Mouse (Mus musculus): ENCODE measurements around the gene Ccdc38. TPM values are rescaled to one million over a fixed set of nuclear protein-coding genes. Genes with fewer than 3 reads are reported as not detected.

Ccdc38 gene
- polyA plus RNA-seq, 1 experiment, result not detected

DNA sequence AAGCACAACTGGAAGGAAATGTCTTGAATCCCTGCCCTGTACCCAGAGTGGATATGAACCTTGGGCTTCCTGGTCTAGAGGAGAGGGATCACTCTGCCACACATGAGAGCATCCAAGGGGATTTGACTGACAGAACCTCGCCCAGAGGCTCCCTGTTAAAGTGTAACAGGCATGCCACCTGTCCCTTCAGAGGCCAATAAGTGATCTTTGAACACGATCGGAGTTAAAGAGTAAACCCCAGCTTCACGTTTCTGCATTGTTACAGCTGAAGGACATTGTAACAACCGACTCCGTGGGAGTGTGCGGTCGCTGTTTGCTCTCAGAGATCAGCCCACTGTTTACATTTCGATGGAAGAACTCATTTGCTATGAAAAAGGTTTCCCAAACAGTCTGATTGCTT, 83.3 kb downstream of the Ccdc38 start:
- no peak for TF ChIP-seq POLR2A (IDR thresholded peaks at IDR 0.05; ENCODE audit: low read depth, low read length)
- no peak for TF ChIP-seq CTCF (conservative IDR thresholded peaks at IDR 0.05; ENCODE audit: insufficient read depth, insufficient read length, low read depth, low read length)
- Histone ChIP-seq H3K27ac (ENCODE audit: insufficient read depth, low read depth, low read length) (no peak overlapping the region), H3K4me1 (ENCODE audit: control insufficient read depth, insufficient read depth, low read length) (peaks cover 5% of the 10 kb centered on the region; the same call in 1 of the 2 replicates), H3K4me3 (ENCODE audit: insufficient read depth, low read depth, low read length) (no peak overlapping the region), H3K27me3 (replicated peaks; ENCODE audit: control insufficient read depth, insufficient read depth, low read length) (no peaks in the 10 kb centered on the region), H3K36me3 (ENCODE audit: control insufficient read depth, insufficient read depth, low read length) (no peaks in the 10 kb centered on the region)
- DNase-seq, result peak; percentile 93
- 18% methylated on average over 9 of the region's 9 CpGs for WGBS

DNA sequence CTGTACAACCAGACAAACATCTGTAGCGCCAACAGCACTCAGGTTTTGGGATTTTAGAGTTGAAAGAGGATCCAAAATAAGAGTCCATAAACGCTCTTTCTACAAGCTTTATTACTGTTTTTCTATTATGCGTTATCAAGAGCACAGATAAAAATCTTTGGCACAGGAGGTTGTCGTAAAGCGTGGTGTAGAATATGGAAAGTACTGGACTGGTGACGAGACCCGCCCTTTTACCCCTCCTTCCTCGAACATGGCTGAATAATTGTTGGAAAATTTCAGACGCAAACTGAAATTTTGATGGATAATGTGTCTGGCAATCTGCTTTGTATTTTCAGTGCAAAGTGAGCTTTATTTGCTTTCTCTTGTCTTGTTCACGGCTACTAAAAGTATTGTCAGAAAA, 83.7 kb downstream of the Ccdc38 start:
- WGBS, result 31% methylated on average over 10 of the region's 10 CpGs
- H3K27ac ChIP-seq (ENCODE audit: insufficient read depth, low read depth, low read length), result no peak overlapping the region
- peaks cover 5% of the 10 kb centered on the region; the same call in 1 of the 2 replicates for H3K4me1 ChIP-seq (ENCODE audit: control insufficient read depth, insufficient read depth, low read length)
- H3K36me3 ChIP-seq (ENCODE audit: control insufficient read depth, insufficient read depth, low read length), result no peaks in the 10 kb centered on the region
- DNase-seq, result no peak
- H3K4me3 ChIP-seq (ENCODE audit: insufficient read depth, low read depth, low read length), result no peak overlapping the region
- no peaks in the 10 kb centered on the region for H3K27me3 ChIP-seq (replicated peaks; ENCODE audit: control insufficient read depth, insufficient read depth, low read length)
- no peak for TF ChIP-seq CTCF (conservative IDR thresholded peaks at IDR 0.05; ENCODE audit: insufficient read depth, insufficient read length, low read depth, low read length)
- no peak for TF ChIP-seq POLR2A (IDR thresholded peaks at IDR 0.05; ENCODE audit: low read depth, low read length)

DNA sequence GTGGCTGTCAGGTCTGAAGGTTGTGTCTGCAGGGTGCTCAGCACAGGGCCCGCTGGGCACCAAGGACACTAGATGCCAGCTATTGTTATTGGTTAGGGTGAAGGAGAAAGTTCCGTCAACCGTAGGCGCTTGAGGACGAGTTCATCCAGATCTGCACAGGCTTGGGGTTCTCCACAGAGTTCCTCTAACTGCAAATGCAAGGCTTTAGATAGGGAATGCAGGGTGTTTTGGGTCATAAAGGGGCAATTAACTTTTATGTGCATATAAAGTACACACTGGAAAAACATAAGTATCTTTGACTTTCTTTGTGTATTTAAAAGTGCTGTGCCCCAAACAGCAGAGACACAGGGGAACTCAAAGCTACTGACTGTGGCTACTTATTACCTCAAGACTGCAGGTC, 89.9 kb downstream of the Ccdc38 start:
- Histone ChIP-seq H3K27me3 (replicated peaks; ENCODE audit: control insufficient read depth, insufficient read depth, low read length) (no peaks in the 10 kb centered on the region), H3K36me3 (ENCODE audit: control insufficient read depth, insufficient read depth, low read length) (no peaks in the 10 kb centered on the region), H3K4me3 (ENCODE audit: insufficient read depth, low read depth, low read length) (no peak overlapping the region), H3K27ac (ENCODE audit: insufficient read depth, low read depth, low read length) (no peak overlapping the region), H3K4me1 (ENCODE audit: control insufficient read depth, insufficient read depth, low read length) (no peaks in the 10 kb centered on the region)
- DNase-seq, result no peak
- WGBS, result 85% methylated on average over 5 of the region's 5 CpGs
- no peak for TF ChIP-seq CTCF (conservative IDR thresholded peaks at IDR 0.05; ENCODE audit: insufficient read depth, insufficient read length, low read depth, low read length)

DNA sequence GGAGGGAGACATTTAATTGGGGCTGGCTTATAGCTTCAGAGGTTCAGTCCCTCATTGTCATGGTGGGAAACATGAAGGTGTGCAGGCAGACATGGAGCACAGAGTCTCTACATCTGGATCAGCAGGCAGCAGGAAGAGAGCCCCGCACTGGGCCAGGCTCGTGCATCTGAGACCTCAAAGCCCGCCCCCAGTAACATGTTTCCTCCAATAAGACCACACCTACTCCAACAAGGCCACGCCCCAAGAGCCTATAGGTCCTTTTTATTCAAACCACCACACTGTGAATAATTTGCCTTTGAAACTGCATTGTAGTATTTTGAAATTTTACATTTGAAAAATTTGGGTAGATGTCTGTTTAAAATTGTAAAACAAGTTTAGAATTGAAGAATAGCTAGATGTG, 91.7 kb downstream of the Ccdc38 start:
- 72% methylated on average over 4 of the region's 4 CpGs for WGBS
- no peaks in the 10 kb centered on the region for H3K36me3 ChIP-seq (ENCODE audit: control insufficient read depth, insufficient read depth, low read length)

DNA sequence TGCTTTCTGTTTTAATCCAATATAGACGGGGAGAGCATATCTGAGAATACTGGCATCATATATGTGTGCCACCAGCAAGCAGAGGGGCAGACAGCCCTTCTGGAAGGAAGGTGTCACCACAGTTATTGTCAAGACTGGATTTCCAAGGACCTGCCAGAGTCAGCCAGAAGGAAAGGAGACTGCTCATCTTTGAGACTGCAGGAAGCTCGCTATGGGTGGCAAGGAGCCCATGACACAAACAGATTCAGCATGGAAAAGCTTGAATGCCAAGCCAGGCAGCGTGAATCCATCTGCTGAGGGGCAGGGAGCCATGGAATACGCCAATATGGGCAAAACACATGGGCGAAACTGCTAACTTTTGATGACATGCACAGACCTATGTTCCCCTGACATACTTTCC, 93.1 kb downstream of the Ccdc38 start:
- H3K36me3 ChIP-seq (ENCODE audit: control insufficient read depth, insufficient read depth, low read length), result no peaks in the 10 kb centered on the region
- H3K27ac ChIP-seq (ENCODE audit: insufficient read depth, low read depth, low read length), result no peak overlapping the region
- 92% methylated on average over 5 of the region's 5 CpGs for whole genome bisulfite sequencing
- no peak overlapping the region for H3K4me3 ChIP-seq (ENCODE audit: insufficient read depth, low read depth, low read length)
- no peak for TF ChIP-seq CTCF (conservative IDR thresholded peaks at IDR 0.05; ENCODE audit: insufficient read depth, insufficient read length, low read depth, low read length)
- TF ChIP-seq POLR2A (IDR thresholded peaks at IDR 0.05; ENCODE audit: low read depth, low read length), result no peak
- DNase-seq, result no peak
- H3K27me3 ChIP-seq (replicated peaks; ENCODE audit: control insufficient read depth, insufficient read depth, low read length), result no peaks in the 10 kb centered on the region
- no peaks in the 10 kb centered on the region for H3K4me1 ChIP-seq (ENCODE audit: control insufficient read depth, insufficient read depth, low read length)

More for the DNA sequence above, 91.7 kb downstream of the Ccdc38 start:
- DNase-seq, result no peak
- Histone ChIP-seq H3K4me3 (ENCODE audit: insufficient read depth, low read depth, low read length) (no peak overlapping the region), H3K27ac (ENCODE audit: insufficient read depth, low read depth, low read length) (no peak overlapping the region), H3K4me1 (ENCODE audit: control insufficient read depth, insufficient read depth, low read length) (no peaks in the 10 kb centered on the region), H3K27me3 (replicated peaks; ENCODE audit: control insufficient read depth, insufficient read depth, low read length) (no peaks in the 10 kb centered on the region)
- TF ChIP-seq CTCF (conservative IDR thresholded peaks at IDR 0.05; ENCODE audit: insufficient read depth, insufficient read length, low read depth, low read length), result no peak

Other genes with a start within 250 kb of the Ccdc38 start
- gene Elk3, start 229.5 kb upstream of the Ccdc38 start, polyA plus RNA-seq (2012; rRNA removed), result 27.5 and 28.1 TPM in 2 replicates
- gene Lta4h, start 87.2 kb upstream of the Ccdc38 start, polyA plus RNA-seq (2012; rRNA removed), result 42.9 and 53.9 TPM in 2 replicates
- gene Hal, start 51.9 kb upstream of the Ccdc38 start, polyA plus RNA-seq (2012; rRNA removed), result 0.22 and 0.26 TPM in 2 replicates
- gene Amdhd1, start 599 bp upstream of the Ccdc38 start, polyA plus RNA-seq (2012; rRNA removed), result 3.1 and 3.3 TPM in 2 replicates
- 30.8 and 32.7 TPM in 2 replicates for gene Snrpf, start 49.1 kb downstream of the Ccdc38 start, polyA plus RNA-seq (2012; rRNA removed)
- gene Ntn4, start 100.0 kb downstream of the Ccdc38 start, polyA plus RNA-seq (2012; rRNA removed), result 35.1 and 36.1 TPM in 2 replicates